Mouse (Mus musculus): ENCODE measurements at regions not wholly inside any gene's neighbourhood (a gene's known extent, or its start where the extent isn't known, plus 50 kb on each side); places are given as distances from the start of the nearest gene placed in this dataset.
"Not testable (repeated sequence)": the region's sequence is repeated elsewhere in the genome, so short reads cannot be mapped to it uniquely, and the experiment has no call there.

- Histone ChIP-seq H3K27ac (no peak overlapping the region), H3K4me2 (replicated peaks) (no peak overlapping the region), H3K27me3 (replicated peaks) (no peaks in the 10 kb centered on the region), H3K9me3 (no peaks in the 10 kb centered on the region), H3K9ac (no peak overlapping the region), H3K36me3 (no peaks in the 10 kb centered on the region), H3K4me3 (no peak overlapping the region), H3K4me1 (no peaks in the 10 kb centered on the region)
- no peak for ATAC-seq (ENCODE audit: low FRiP score, low read depth)
- 43% methylated on average over 7 of the region's 7 CpGs for whole genome bisulfite sequencing
These were observed 59.1 kb downstream of the Zbtb18 start for GRCm38 (mm10) chr1:177501288-177501687.

GRCm38 (mm10) chr1:177503946-177504345 lies 61.8 kb downstream of the Zbtb18 start:
- H3K4me2 ChIP-seq (replicated peaks): no peak overlapping the region
- H3K27me3 ChIP-seq (replicated peaks): no peaks in the 10 kb centered on the region
- WGBS: 77% methylated on average over 1 of the region's 1 CpGs
- no peaks in the 10 kb centered on the region for H3K9me3 ChIP-seq
- no peak overlapping the region for H3K27ac ChIP-seq
- H3K4me3 ChIP-seq: no peak overlapping the region
- no peak overlapping the region for H3K9ac ChIP-seq
- no peaks in the 10 kb centered on the region for H3K36me3 ChIP-seq
- ATAC-seq (ENCODE audit: low FRiP score, low read depth): no peak
- H3K4me1 ChIP-seq: no peaks in the 10 kb centered on the region

DNA sequence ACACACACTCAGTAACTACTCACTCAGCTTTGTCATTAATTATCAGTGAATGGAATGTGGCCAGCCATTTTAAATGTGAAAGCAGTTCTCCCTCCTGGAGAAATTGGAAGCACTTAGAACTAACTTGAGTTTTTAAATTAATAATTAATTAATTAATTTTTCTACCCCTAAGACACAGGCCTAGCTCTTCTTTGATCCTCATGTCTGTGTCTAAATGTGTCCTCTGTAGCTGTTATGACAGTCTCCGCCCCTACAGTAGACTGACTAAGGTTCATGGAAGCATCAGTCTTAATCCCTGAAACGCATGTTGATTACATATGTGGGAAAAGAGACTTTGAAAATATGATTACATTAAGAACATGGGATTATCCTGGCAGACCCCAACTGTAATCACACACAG lies 62.6 kb downstream of the Zbtb18 start:
- no peak overlapping the region for H3K4me2 ChIP-seq (replicated peaks)
- no peaks in the 10 kb centered on the region for H3K4me1 ChIP-seq
- no peaks in the 10 kb centered on the region for H3K9me3 ChIP-seq
- no peak for ATAC-seq (ENCODE audit: low FRiP score, low read depth)
- no peaks in the 10 kb centered on the region for H3K27me3 ChIP-seq (replicated peaks)
- WGBS: 96% methylated on average over 2 of the region's 2 CpGs
- H3K4me3 ChIP-seq: no peak overlapping the region
- H3K27ac ChIP-seq: no peak overlapping the region
- H3K9ac ChIP-seq: no peak overlapping the region
- H3K36me3 ChIP-seq: no peaks in the 10 kb centered on the region

DNA sequence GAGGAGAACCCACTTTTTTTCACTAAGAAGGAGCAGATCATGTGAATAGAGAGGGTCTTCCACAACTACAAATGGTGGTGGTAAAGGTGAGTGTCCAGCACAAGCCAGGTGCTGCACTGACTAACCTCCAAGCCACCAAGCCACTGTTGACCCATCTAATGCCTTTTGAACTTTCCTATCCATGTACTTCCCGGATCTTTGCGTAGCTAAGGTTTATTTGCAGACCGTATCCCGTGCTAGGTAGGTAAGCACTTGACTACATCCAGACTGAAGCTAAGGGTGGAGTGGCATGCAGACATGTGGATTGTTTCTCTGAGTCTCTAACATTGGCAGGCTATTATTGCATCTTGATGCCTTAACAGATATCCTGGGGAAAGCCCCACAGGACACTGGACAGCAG lies 65.2 kb downstream of the Zbtb18 start:
- not testable (repeated sequence) for H3K27me3 ChIP-seq (replicated peaks)
- WGBS: 94% methylated on average over 4 of the region's 4 CpGs

DNA sequence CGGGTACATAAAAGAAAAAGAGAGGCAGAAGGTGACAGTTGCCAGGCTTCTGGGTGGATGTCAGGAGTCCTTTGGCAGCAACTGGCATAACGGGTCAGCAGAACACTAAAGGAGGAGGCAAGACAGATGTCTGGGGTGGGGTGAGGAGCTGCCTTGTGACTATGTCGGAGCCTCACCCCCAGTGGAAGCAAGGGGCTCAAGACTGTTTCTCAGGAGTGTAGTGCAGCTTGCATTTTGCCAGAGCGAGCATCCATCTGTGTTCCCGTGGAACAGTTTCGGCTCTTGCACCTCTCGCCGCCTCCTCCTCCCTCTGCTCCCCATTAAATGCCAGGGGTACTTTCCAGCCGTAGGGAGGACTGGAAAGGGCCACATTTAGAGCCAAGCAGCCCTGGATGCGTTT lies 67.6 kb downstream of the Zbtb18 start:
- Histone ChIP-seq H3K27ac (no peak overlapping the region), H3K4me2 (replicated peaks) (no peak overlapping the region), H3K9ac (no peak overlapping the region), H3K9me3 (no peaks in the 10 kb centered on the region), H3K27me3 (replicated peaks) (no peaks in the 10 kb centered on the region), H3K4me1 (no peaks in the 10 kb centered on the region), H3K4me3 (no peak overlapping the region), H3K36me3 (no peaks in the 10 kb centered on the region)
- 71% methylated on average over 10 of the region's 10 CpGs for WGBS
- no peak for ATAC-seq (ENCODE audit: low FRiP score, low read depth)

More for the DNA sequence above, 65.2 kb downstream of the Zbtb18 start:
- not testable (repeated sequence) for H3K4me3 ChIP-seq; H3K4me2 ChIP-seq (replicated peaks); H3K27ac ChIP-seq; H3K9ac ChIP-seq; H3K9me3 ChIP-seq; H3K4me1 ChIP-seq; ATAC-seq (ENCODE audit: low FRiP score, low read depth); H3K36me3 ChIP-seq

DNA sequence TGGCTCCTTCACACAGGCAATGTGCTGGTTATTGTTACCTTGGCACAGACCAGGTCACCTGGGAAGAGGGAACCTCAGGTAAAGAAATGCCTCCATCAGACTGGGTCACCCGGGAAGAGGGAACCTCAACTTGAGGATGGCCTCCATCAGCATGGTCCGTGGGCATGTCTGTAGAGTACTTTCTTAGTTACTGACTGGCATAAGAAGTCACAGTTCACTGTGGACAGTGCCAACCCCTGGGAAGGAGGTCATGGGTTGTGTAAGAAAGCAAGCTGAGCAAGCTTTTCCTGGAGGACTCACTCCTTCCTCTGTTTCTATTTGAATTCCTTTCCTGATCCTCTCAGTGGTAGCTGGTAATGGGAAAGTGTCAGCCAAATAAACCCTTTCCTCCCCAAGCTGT lies 70.0 kb downstream of the Zbtb18 start:
- Histone ChIP-seq H3K4me2 (replicated peaks) (no peak overlapping the region), H3K4me3 (no peak overlapping the region), H3K9me3 (no peaks in the 10 kb centered on the region), H3K9ac (no peak overlapping the region), H3K36me3 (no peaks in the 10 kb centered on the region), H3K27me3 (replicated peaks) (no peaks in the 10 kb centered on the region), H3K4me1 (no peaks in the 10 kb centered on the region), H3K27ac (no peak overlapping the region)
- 100% methylated on average over 2 of the region's 2 CpGs for WGBS
- ATAC-seq (ENCODE audit: low FRiP score, low read depth): no peak

DNA sequence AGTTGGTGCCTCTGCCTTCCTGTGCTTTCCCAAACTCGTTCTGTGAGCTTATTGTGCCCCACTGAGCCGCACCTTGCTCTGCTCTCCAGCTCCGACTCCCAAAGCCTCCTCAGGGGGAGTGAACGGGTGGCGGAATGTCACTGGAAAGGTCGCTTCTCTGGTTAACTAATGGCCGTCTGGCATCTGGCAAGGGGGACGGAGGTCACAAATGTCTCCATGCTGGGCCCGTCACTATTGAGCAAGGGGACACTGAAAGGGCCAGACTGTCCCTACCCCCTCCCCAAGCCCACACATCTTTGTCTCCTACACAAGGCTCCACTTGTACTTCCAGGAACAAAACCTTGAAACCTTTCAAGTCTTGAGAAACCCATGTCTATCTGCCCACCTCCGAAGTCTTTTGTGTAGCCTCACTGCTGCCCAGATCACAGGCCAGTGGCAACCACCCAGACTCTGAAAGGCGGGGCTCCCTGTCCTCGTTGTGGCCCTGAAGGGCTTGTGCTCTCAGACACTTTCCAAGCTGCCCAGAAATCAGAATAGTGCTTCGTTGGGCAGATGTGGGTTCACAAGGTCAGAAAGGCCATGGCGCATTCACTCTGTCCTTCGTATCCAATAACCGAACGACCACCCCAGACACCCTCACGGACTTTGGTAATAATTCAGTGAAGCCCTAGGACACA lies 75.9 kb downstream of the Zbtb18 start:
- H3K36me3 ChIP-seq: no peaks in the 10 kb centered on the region
- 4% methylated on average over 18 of the region's 18 CpGs for WGBS
- H3K27me3 ChIP-seq (replicated peaks): no peaks in the 10 kb centered on the region
- H3K4me1 ChIP-seq: peaks cover 17% of the 10 kb centered on the region
- H3K4me3 ChIP-seq: no peak overlapping the region
- no peak overlapping the region for H3K9ac ChIP-seq
- no peak for ATAC-seq (ENCODE audit: low FRiP score, low read depth)
- H3K4me2 ChIP-seq (replicated peaks): peak overlapping the region; percentile 24
- H3K9me3 ChIP-seq: no peaks in the 10 kb centered on the region
- H3K27ac ChIP-seq: no peak overlapping the region

- no peaks in the 10 kb centered on the region for H3K27me3 ChIP-seq (replicated peaks)
- H3K9ac ChIP-seq: no peak overlapping the region
- peaks cover 17% of the 10 kb centered on the region for H3K4me1 ChIP-seq
- no peaks in the 10 kb centered on the region for H3K36me3 ChIP-seq
- H3K4me2 ChIP-seq (replicated peaks): no peak overlapping the region
- no peak overlapping the region for H3K4me3 ChIP-seq
- no peaks in the 10 kb centered on the region for H3K9me3 ChIP-seq
- peak; percentile 65; the same call in 1 of the 2 replicates for ATAC-seq (ENCODE audit: low FRiP score, low read depth)
- WGBS: 11% methylated on average over 13 of the region's 13 CpGs
- H3K27ac ChIP-seq: no peak overlapping the region
These were observed 76.9 kb downstream of the Zbtb18 start for GRCm38 (mm10) chr1:177518897-177519513.

GRCm38 (mm10) chr1:177521110-177521509 lies 79.0 kb downstream of the Zbtb18 start:
- no peaks in the 10 kb centered on the region for H3K27me3 ChIP-seq (replicated peaks)
- 86% methylated on average over 2 of the region's 2 CpGs for WGBS
- ATAC-seq (ENCODE audit: low FRiP score, low read depth): no peak

GRCm38 (mm10) chr1:177525141-177525540 lies 83.0 kb downstream of the Zbtb18 start:
- Histone ChIP-seq H3K27me3 (replicated peaks) (no peaks in the 10 kb centered on the region), H3K9ac (no peak overlapping the region), H3K4me3 (no peak overlapping the region), H3K4me2 (replicated peaks) (no peak overlapping the region), H3K4me1 (no peaks in the 10 kb centered on the region), H3K9me3 (no peaks in the 10 kb centered on the region), H3K36me3 (no peaks in the 10 kb centered on the region), H3K27ac (no peak overlapping the region)
- WGBS: 77% methylated on average over 6 of the region's 6 CpGs
- no peak for ATAC-seq (ENCODE audit: low FRiP score, low read depth)

More at GRCm38 (mm10) chr1:177521110-177521509, 79.0 kb downstream of the Zbtb18 start:
- Histone ChIP-seq H3K4me2 (replicated peaks) (no peak overlapping the region), H3K27ac (no peak overlapping the region), H3K4me1 (peaks cover 17% of the 10 kb centered on the region), H3K9me3 (no peaks in the 10 kb centered on the region), H3K4me3 (no peak overlapping the region), H3K9ac (no peak overlapping the region), H3K36me3 (no peaks in the 10 kb centered on the region)

DNA sequence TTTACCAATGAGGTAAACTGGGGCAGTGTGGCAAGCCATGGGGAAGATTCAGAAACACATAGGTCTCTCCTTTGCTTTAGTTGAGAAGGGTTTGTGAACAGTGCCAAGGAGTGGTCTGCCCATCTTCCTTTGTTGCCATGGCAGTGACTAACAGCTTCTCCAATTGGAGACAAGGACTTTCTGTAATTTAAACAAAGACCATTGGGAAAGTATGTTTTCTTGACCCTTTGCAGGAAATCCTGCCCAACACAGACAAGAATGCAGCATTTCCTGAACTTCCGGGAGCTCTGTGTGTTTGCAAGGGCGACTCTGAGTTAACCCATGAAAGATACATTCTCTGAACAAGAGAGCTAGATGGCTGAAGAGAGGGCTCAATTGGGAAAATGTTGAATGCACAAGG lies 89.6 kb downstream of the Zbtb18 start:
- 79% methylated on average over 2 of the region's 2 CpGs for WGBS
- H3K9ac ChIP-seq: no peak overlapping the region
- no peaks in the 10 kb centered on the region for H3K36me3 ChIP-seq
- no peak overlapping the region for H3K4me2 ChIP-seq (replicated peaks)
- no peak overlapping the region for H3K4me3 ChIP-seq
- H3K27ac ChIP-seq: no peak overlapping the region
- H3K27me3 ChIP-seq (replicated peaks): no peaks in the 10 kb centered on the region
- H3K4me1 ChIP-seq: no peaks in the 10 kb centered on the region
- H3K9me3 ChIP-seq: no peaks in the 10 kb centered on the region
- no peak for ATAC-seq (ENCODE audit: low FRiP score, low read depth)

GRCm38 (mm10) chr1:177532656-177533055 lies 90.5 kb downstream of the Zbtb18 start:
- ATAC-seq (ENCODE audit: low FRiP score, low read depth): no peak
- H3K9me3 ChIP-seq: no peaks in the 10 kb centered on the region
- H3K27me3 ChIP-seq (replicated peaks): no peaks in the 10 kb centered on the region
- WGBS: 75% methylated on average over 2 of the region's 2 CpGs
- H3K4me2 ChIP-seq (replicated peaks): no peak overlapping the region
- H3K36me3 ChIP-seq: no peaks in the 10 kb centered on the region
- H3K9ac ChIP-seq: no peak overlapping the region
- H3K27ac ChIP-seq: no peak overlapping the region
- H3K4me3 ChIP-seq: no peak overlapping the region
- H3K4me1 ChIP-seq: no peaks in the 10 kb centered on the region

DNA sequence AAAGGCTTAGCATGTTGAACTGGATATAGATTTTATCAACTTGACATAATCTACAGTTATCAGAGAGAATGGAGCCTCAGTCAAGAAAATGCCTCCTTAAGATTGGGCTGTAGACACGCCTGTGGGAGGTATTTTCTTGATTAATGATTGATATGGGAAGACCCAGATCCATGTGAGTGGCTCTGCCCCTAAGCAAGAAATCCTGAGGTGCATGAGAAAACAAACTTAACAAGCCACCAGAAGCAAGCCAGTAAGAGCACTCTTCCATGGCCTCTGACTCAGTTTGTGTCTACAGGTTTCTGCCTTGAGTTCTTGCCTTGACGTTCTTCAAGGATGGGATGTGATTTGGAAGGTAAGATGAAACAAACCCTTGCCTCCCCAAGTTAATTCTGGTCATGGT lies 91.2 kb downstream of the Zbtb18 start:
- Histone ChIP-seq H3K36me3 (no peaks in the 10 kb centered on the region), H3K27ac (no peak overlapping the region), H3K4me3 (no peak overlapping the region), H3K27me3 (replicated peaks) (no peaks in the 10 kb centered on the region), H3K4me1 (no peaks in the 10 kb centered on the region), H3K9ac (no peak overlapping the region), H3K4me2 (replicated peaks) (no peak overlapping the region), H3K9me3 (no peaks in the 10 kb centered on the region)
- 83% methylated on average over 2 of the region's 2 CpGs for WGBS
- ATAC-seq (ENCODE audit: low FRiP score, low read depth): no peak
